Mouse (Mus musculus) ovary, adult 18-20 months (tissue): ENCODE measurements around the gene Brpf3.
A peak's percentile ranks its signal among the peaks of the same experiment; 100 is the strongest.
"Not testable (repeated sequence)": the region's sequence is repeated elsewhere in the genome, so short reads cannot be mapped to it uniquely, and the experiment has no call there.

Source experiments
- DNase-seq: peaks from one replicate; pipeline ENCODE4 v3.0.0; 2022; ENCODE audit warnings: low spot score, mixed read lengths

Gene Brpf3

DNA sequence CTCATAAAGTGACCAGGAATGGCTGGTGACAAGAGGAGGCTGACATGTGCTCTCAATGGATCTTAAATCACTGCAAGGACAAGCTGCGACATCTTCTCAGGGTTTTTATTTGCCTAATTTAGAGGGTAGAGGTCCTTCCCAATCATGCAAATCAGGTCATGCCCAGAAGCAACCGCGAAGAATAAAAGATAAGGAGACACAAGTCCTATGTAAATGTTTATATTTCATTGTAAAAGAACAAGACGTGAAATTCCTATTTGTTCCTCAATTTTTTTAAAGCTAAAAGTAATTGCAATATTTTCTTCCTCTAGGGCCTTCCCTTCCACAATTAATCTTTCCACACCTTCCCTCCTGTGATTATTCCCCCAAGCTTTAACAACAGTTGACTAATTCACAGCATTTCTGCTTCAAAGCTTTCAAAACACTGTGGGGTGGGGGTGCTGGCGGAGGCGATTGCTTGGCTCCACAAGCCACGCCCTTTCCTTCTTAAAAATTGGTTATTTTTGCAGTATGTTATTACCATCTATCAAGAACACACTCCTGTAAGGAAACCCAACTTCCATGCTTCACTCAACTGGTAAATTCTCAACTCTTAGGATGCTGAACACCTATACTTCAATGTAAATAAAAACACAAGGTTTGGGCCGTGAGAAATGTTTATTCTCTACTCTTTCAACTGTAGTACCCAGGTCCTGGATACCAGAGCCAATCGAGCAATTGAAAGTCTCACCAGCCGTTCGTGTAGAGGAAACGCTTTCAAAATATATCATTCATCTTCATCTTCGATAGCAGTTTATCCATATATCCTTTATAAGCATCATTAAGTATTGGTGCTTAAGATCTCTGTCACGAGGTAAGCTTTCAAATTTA lies 1.4 kb upstream of the Brpf3 start:
- no peak for DNase-seq

DNA sequence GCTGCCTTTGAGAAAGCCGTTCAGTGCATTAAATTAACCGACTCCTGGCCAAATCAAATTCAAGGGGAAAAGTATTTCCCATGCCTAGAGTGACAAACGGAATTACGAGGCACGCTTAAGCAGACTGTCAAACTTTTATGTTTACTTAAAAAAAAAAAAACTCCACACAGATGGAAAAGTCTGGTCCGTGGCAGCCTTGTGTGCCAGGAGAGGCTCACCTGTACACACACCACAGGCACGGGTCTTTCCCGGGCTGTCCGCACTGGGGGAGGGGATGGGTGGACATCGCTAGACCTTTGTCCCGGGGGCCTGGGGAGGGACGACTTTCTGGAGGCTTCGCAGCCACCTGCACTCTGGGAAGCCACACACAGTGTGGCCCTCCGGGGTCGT lies 614 bp upstream of the Brpf3 start:
- DNase-seq, result no peak

DNA sequence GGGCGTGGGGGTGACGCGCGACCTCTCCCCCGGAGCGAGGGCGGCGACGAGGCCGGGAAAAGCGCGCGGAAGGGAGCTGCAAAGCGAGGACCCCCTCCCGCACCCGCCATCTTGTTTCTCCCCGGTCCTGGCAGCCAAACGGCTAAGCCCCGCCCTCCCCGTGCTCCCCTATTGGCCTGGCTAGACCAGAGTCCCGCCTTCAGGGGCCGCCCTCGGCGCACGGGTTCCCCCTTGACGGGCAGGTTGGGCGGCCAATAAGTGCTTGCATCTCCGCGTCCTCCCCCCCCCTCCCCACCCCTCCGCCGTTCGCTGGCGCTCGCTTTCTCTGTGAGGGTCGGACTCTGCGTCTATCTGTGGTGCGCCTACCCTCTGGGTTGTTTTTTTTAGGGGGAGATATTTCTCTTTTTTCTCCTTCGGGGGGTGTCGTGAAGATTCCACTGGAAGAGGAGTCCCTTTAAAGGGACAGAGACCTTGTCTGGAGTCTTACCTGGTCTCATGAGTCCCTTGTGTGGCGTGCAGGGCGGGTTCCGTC lies 650 bp downstream of the Brpf3 start:
- DNase-seq, result peak; percentile 98

DNA sequence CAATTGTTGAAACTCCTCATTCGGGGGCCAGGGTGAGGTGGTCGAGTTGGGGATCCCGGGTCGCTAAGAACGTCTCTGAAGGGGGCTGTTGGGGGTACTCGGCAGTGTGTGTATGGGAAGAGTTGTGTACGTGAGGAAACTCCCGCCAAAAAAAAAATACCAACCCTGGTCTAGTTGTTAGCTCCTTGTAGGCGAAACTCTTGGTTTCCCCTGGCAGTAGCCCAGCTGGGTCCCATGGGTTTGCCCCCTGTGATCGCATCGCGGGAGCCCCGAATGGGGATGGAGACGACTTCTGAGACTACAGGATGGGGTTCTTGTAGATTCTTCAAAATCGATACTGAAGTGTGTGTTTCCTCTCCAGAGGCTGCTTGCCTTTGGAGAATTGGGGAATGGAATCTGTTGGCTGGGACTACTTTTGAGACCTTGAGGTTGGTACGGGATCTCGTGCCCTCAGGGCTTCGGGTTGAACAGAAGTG lies 1.2 kb downstream of the Brpf3 start:
- no peak for DNase-seq

DNA sequence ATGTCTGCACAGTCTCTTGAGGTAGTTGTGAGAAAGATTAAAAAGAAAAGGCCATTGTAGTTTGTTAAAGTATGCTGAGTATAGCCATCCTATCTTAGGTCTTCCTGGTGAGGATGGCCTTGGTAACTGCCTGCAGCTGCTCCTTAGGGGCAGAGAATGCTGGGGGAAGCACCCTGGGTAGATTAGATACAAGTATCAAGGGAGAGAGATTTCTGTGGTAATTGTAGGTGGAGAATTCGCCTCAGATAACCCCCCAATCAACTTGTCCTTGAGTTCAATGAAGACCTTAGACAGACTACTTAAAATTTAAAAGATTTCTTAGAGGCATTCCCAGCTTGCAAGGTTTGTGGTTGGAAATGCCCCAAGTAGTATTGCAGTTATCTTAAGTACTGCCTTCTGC lies 2.4 kb downstream of the Brpf3 start:
- DNase-seq, result peak; percentile 64

DNA sequence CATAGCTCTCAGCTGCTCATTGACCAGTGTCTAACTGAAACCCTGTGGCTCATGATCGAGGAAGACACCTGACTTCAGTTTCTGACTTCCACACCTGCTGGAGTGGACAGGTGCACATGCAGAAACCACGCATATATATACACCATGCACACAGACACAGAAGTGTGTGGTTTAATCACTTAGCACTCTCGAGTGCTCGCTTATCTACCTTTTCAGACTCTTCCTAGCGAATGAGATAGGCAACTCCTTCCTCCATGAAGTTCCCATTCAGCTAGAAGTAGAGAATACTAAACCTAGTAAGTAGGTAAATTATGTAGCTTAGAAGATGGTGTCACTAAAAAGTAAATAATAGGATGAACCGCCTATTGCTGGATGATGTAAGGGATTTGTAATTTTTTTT lies 4.1 kb downstream of the Brpf3 start:
- DNase-seq, result no peak

DNA sequence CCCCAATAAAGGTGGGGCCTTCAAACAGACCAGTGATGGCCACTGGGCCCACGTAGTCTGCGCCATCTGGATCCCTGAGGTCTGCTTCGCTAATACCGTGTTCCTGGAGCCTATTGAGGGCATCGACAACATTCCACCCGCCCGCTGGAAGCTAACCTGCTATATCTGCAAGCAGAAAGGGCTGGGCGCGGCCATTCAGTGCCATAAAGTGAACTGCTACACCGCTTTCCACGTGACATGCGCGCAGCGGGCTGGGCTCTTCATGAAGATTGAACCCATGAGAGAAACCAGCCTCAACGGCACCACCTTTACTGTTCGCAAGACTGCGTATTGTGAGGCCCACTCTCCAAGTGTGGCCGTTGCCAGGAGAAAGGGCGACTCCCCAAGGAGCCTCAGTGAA lies 5.9 kb downstream of the Brpf3 start:
- no peak for DNase-seq

DNA sequence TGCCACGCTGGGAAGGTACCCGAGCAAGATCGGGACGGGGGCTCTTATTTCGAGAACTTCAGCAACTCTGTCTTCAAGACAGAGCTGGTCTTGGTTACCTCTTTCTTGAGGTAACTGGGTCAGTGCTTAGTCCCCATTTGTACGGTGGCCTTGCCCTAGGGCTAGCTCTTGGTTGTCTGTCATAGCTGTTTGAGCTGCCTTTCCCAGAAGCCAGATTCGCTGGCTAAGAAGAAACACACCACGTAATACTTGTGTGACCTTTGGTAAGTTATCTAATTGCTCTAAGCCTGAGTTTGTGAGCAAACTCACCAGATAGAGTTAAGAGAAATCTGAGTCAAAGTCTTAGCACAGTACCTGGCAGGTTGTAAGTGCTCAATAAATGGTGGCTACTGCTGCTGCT lies 7.8 kb downstream of the Brpf3 start:
- no peak for DNase-seq

DNA sequence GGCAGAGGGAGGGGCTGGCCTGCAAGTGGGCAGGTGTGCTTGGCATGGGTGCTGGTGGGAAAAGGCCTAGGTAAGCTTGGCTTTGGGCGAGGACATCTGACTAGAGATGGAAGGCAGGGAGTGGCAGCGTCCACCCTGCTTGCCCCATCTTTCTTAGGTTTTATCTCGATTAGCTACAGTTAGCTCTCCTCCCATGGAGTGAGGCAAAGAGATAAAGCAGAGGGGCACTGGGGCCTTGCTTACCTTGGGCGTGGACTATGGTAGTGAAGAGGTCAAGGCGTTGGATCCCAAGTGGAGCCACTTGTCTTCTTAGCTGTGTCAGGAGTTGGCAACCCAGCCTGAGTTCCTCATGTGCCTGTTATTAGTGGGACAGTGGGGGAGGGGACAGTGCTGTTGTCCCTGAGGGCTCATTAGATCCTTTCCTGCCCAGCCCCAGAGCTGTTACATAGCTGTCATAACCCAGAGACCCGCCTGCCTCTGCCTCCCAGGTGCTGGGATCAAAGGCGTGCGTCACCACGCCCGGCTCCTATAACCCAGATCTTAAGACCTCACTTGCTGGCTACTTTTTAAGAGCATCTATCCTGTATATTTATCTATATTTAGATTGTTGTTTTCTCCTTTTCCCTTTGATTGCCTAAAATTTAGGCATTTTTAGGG lies 8.4 kb downstream of the Brpf3 start:
- no peak for DNase-seq

DNA sequence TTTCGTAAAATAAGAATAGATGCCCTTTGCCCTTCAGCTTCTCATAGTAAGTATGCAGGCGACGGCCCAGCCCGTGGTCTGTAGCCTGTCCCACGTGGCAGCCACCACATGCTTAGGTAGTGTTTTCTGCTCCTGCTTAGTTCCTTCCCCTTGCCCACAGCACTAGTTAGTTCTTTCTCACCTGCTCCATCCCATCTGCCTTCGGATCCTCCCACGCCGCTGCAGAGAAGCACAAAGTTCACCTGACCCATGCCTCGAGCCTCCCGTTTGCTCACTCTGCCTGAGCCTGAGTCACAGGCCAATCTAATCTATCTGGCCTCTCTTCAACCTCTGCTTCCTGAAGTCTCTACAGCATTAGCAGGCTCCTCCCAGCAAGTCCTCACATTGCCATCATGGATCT lies 11.5 kb downstream of the Brpf3 start:
- DNase-seq, result no peak

DNA sequence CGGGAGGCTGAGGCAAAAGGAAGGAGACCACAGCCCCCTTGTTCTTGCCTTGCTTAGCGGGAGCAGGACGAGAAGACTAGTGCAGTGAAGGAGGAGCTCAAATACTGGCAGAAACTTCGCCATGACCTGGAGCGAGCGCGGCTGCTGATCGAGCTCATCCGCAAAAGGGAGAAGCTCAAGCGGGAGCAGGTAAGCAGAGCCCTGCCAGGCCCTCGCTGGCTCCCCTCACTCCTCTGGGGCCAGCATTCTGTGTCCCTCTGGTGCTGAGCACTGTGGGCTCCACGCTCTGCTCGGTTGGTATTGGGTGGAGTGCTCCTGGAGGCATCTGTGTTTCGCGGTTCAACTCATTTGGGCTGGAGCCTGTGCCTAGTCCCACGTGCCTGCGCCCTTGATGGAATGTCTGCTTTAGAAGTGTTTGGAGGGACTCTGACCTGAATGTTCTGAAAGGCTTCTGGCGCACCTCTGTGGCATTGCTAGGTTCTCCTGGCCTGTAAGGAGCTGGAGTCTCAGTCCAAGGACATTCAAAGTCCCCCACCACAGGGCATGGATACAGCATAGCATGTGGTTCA lies 13.7 kb downstream of the Brpf3 start:
- no peak for DNase-seq

DNA sequence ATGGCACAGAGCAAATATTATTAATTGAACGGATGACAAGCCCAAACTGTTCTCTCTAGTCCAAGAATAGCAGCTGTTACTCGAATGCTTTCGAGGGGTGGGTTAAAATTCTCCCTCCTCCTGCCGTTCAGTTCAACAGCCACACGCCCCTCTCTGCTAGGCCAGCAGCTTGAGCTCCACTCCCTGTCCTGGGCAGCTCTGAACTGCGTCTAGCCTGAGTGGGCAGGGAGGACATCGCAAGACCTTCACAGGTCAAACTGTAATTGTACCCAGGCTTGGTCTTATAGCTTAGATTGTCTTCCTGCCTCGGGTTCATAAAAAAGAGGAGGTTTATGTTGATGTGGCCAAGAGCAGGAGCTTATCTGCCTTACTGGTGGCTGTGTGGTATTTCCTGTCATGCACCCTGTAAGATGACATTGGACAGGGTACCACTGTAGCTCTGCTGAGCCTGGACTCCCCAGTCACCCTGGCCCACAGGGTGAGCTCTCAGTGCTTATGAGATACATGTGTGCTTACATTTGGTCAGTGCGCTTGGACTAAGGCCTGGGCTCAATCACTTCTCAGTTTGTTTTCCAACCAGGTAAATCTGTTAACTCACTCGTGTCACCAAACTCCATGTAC lies 14.6 kb downstream of the Brpf3 start:
- DNase-seq, result no peak

DNA sequence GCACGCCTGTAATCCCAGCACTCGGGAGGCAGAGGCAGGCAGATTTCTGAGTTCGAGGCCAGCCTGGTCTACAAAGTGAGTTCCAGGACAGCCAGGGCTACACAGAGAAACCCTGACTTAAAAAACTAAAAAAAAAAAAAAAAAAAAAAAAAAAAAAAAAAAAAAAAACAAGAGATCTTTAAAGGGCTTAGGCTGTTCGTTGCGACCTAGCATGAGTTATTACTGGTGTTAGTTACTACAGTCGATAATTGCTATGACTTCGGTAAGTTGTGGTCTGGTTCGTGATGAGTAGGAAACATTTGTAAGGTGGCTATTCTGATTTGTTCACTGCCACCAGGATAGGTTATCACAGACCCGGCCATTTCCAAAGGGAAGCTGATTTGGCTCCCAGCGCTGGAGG lies 15.4 kb downstream of the Brpf3 start:
- not testable (repeated sequence) for DNase-seq

DNA sequence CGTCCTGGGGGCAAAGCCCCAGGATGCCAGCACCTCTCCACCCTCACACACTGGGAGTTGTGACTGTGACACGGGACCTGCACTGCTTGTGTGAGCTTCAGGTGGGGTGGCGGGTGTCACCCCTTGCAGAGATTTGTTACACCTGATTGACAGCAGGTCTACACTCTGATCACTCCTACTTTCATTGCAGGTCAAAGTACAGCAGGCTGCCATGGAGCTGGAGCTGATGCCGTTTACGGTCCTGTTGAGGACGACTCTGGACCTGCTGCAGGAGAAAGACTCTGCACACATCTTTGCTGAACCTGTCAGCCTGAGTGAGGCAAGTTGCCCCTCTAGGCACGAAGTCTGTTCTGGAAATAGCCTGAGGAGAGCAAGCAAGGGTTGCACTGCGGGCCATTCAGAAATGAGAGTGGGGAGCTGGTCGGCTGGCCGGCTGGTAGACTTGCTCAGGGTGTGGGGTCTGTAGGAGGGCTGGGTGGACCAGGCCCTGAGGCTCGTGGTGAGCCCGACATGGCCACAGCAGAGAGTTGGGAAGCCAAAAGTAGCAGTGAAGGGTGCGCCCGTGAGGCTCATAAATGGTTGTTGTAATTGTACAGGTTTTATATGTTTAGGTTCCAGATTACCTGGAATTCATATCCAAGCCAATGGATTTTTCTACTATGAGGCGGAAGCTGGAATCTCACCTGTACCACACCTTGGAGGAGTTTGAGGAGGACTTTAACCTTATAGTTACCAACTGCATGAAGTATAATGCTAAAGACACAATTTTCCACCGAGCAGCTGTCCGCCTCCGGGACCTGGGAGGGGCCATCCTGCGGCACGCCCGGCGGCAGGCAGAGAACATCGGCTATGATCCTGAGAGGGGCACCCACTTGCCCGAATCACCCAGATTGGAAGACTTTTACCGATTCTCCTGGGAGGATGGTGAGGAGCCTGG lies 16.3 kb downstream of the Brpf3 start:
- no peak for DNase-seq

DNA sequence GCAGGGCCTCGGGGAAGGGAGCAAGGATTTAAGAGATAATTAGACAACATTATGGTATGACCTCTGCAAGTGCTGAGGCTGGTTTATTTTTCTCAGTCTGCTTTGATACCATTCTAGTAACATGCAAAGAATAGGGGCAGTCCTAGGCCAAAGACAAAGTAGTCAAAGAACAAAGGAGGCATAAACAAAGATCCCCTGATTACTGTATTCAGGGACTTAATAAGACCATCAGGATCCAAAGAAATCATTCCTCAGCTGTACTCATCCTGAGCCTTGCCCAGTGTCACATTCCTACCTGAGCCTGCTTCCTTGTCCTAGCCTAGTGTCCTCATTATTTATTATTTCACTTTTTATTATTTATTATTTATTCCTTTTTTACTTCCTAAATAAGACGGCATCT lies 19.3 kb downstream of the Brpf3 start:
- DNase-seq, result no peak

DNA sequence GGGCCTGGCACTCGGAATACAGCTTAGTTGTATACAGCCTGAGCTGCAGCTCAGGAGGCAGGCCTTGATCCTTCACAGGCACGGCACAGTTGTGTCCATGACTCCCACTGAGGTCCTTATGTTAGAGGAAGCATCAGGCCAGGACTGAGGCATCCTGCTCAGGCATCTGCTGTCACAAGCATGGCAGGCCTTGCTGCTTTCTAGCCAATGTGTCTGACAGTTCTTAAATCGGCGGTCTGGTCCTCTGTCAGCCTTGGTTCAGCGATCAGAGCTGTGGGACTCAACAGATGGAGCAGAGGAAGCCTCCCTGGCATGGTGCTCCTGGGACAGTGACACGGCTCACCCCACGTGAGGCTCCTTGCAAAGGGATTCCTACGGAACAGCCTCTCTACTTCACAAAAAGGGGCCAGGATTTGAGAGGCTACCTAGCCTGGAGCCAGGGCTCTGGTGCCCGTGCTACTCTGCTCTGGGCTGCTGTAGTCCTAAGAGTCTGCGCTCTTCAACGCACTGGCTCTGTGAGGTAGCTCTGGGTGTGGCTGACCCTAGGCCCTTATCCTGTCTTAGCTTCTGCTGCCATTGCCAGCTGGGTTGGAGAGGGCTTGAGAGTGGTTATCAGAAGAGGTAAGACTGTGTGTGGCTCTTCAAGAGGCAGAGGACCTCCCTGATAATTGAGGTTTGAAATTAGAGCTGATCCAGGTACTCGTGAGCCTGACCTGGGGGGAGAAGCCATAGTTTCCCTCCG lies 22.3 kb downstream of the Brpf3 start:
- DNase-seq, result no peak

DNA sequence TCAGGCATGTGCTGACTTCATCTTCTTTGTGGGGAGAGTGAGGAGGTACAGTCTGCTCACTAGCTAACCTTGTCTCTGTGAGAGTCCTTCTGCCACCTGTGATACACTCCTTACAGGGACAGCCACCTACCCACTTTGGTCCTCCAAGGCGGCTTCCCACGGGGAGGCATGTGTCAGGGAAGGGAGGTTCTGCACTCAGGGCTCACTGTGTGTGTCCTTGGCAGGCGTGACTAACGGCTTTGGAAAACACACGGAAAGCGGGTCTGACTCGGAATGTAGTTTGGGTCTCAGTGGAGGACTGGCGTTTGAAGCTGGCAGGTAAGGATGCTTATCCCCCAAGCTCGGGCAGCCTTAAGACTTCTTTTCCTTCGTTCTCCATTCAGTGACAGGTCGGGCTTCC lies 22.9 kb downstream of the Brpf3 start:
- DNase-seq, result no peak

DNA sequence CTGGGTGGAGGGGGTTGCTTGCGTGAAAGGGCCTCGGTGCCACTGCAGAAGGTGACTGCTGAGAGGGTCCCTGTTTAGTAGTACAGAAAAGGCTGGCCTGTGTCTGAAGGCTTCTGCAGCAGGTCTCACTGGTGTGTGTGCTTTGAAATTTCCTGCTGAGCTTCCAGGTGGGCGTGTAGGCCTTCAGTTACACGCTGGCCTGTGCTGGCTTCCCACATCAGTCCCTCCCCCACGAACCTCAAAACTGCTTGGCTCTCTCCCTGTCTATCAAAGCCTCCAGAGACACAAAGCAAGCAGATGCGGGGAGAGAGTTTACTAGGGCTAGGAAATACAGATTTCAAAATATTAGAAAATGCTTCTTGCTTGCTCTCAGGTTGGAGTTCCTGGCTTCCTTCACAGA lies 24.0 kb downstream of the Brpf3 start:
- no peak for DNase-seq

DNA sequence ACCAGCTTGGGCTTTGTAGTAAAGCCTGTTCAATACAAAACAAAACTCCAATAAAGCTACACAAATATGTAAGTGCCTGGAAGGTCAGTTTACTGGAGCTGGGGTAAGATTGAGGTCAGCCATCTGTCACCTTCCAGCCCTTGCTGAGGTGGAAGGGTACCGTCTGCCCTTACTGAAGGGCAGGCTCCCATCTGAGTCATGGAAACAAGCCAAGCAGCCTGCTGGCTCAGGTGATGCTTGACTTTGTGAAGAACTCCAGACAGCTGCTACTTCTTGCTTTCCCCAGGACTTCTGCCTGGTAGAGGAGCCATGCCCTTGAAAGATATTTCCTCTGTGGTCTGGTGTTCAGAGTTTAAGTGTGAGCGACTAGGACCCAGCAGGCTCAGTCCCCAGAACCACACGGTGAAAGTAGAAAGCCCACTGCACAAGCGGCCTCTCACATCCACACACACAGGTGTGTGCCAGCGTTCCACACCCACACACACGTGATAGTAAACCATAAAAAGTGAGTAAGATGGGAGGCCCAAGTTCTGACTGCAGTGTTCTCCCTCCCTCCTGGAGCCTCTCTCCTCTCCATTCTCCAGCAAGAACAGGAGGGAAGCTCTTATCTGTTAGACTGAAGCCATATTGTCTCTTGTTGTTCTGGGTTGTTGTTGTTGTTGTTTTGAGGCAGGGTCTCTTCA lies 24.6 kb downstream of the Brpf3 start:
- no peak for DNase-seq

DNA sequence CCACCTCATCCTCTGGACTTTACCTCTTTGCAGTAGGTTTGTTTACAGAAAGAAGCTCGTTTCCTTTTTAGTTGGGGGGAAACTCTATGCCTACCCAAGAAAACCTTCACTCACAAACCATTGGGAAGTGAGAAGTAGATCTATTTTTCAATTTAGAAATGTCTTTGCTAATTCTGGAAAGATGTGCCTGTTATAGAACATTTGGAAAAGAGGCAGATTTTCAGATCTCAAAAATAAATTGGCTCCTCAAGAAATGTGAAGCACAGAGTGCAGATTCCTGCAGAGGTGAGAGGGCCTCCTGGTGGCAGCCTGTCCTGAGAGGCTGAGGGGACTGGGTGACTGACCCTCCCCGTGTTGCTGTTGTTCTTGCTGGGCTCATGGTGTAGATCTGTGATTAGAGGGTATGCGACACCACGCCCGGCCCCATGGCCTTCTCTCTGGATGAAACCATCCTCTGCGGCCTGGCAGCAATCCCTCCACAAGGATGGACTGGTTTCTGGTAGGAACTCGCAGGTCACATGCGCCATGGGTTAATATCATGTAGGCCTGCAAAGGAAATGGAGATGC lies 26.9 kb downstream of the Brpf3 start:
- no peak for DNase-seq
